Mouse (Mus musculus) heart, adult 18-20 months (tissue): Measurements from ENCODE around the gene Flt3l. TPM values are rescaled to one million over a fixed set of nuclear protein-coding genes. Genes with fewer than 3 reads are reported as not detected.
A peak's percentile ranks its signal among the peaks of the same experiment; 100 is the strongest.
"Not testable (repeated sequence)": the region's sequence is repeated elsewhere in the genome, so short reads cannot be mapped to it uniquely, and the experiment has no call there.

Source experiments
- DNase-seq, 2 experiments: peaks; one replicate each; pipeline ENCODE4 v3.0.0; 2021 to 2022; ENCODE audit warnings: mixed read lengths in 1 of 2
- long read RNA-seq, 2 experiments: library from polyadenylated mRNA; stranded (forward); transcript quantifications; one replicate each; pipeline ENCODE4 v2.0.0; 2021
- total RNA-seq, 2 experiments: library from RNA; stranded (reverse); gene quantifications; 2 replicates each; pipeline ENCODE4 v1.2.3; 2021

Flt3l gene
- total RNA-seq: 1 to 10 TPM; 2.7 to 5.3 TPM
- long read RNA-seq, experiment 1: 0 reads
- long read RNA-seq, experiment 2, partial matches to known transcripts: 1 of 1 reads
- long read RNA-seq, experiment 2, other reads (novel, unspliced or antisense): 0 of 1 reads

GRCm38 (mm10) chr7:45135993-45136567, at the start of gene Flt3l, which contains the start of gene Gm45713:
Gene Flt3l, minus strand, starts transcription at chr7:45136432.
Gene Gm45713, minus strand, starts transcription at chr7:45136231.
- DNase-seq: peak; percentile 96 to 97

- no peak for DNase-seq
Measured at GRCm38 (mm10) chr7:45185921-45186320, 49.7 kb upstream of the Flt3l start.

GRCm38 (mm10) chr7:45183672-45184071, 47.4 kb upstream of the Flt3l start:
- no peak for DNase-seq

GRCm38 (mm10) chr7:45182606-45183005, 46.4 kb upstream of the Flt3l start:
- DNase-seq: no peak

GRCm38 (mm10) chr7:45182199-45182601, 46.0 kb upstream of the Flt3l start:
- DNase-seq: peak; percentile 89 to 94

GRCm38 (mm10) chr7:45181540-45181939, 45.3 kb upstream of the Flt3l start:
- DNase-seq: no peak

GRCm38 (mm10) chr7:45180896-45181477, 44.8 kb upstream of the Flt3l start, which contains the start of gene Pth2:
Gene Pth2, plus strand, starts transcription at chr7:45180995.
- no peak for DNase-seq

- no peak for DNase-seq
Measured at GRCm38 (mm10) chr7:45179469-45179868, 43.2 kb upstream of the Flt3l start, which contains the start of gene Gfy. Gene Gfy, minus strand, starts transcription at chr7:45179569.

GRCm38 (mm10) chr7:45178550-45178949, 42.3 kb upstream of the Flt3l start:
- DNase-seq: no peak

- no peak for DNase-seq
Measured at GRCm38 (mm10) chr7:45176356-45176755, 40.1 kb upstream of the Flt3l start.

- DNase-seq: no peak
Measured at GRCm38 (mm10) chr7:45175929-45176328, 39.7 kb upstream of the Flt3l start.

- no peak for DNase-seq
Measured at GRCm38 (mm10) chr7:45175398-45175797, 39.2 kb upstream of the Flt3l start.

- DNase-seq: no peak
Measured at GRCm38 (mm10) chr7:45174567-45175280, 38.5 kb upstream of the Flt3l start.

GRCm38 (mm10) chr7:45173772-45174171, 37.5 kb upstream of the Flt3l start:
- DNase-seq: not testable (repeated sequence)

GRCm38 (mm10) chr7:45172974-45173373, 36.7 kb upstream of the Flt3l start:
- DNase-seq: peak in 1 of 2 experiments; percentile 29

GRCm38 (mm10) chr7:45169495-45169894, 33.3 kb upstream of the Flt3l start:
- DNase-seq: no peak

GRCm38 (mm10) chr7:45168656-45169055, 32.4 kb upstream of the Flt3l start:
- DNase-seq: no peak

- no peak for DNase-seq
Measured at GRCm38 (mm10) chr7:45167761-45168445, 31.7 kb upstream of the Flt3l start.

- no peak for DNase-seq
Measured at GRCm38 (mm10) chr7:45166950-45167401, 30.7 kb upstream of the Flt3l start.

GRCm38 (mm10) chr7:45165701-45166100, 29.5 kb upstream of the Flt3l start:
- no peak for DNase-seq

GRCm38 (mm10) chr7:45164833-45165232, 28.6 kb upstream of the Flt3l start:
- peak in 1 of 2 experiments; percentile 38 for DNase-seq
